Mouse (Mus musculus) CH12.LX (cell line): ENCODE results near the gene Klk6. TPM values are rescaled to one million over a fixed set of nuclear protein-coding genes. Genes with fewer than 3 reads are reported as not detected.

Experiments
- DNase-seq: peaks from one replicate; pipeline ENCODE4 v3.0.0-alpha.2; 2013; ENCODE audit errors: extremely low read depth
- H3K27ac ChIP-seq: 2 replicates; pipeline ENCODE4 v1.5.1; 2012; ENCODE audit warnings: low read depth, mild to moderate bottlenecking, control low read depth, moderate library complexity; ENCODE audit not compliant: insufficient read depth
- H3K27me3 ChIP-seq: replicated peaks from 2 replicates; pipeline ENCODE3; 2012; ENCODE audit warnings: inconsistent platforms
- H3K36me3 ChIP-seq, 2 experiments: replicated peaks in 1 of 2; 2 replicates each; pipeline versions ENCODE3 to v1.6.1; 2012; ENCODE audit warnings: inconsistent platforms in 1 of 2, low read length in 1 of 2, mild to moderate bottlenecking in 1 of 2, mixed read lengths in 1 of 2, moderate library complexity in 1 of 2; ENCODE audit not compliant: control insufficient read depth in 1 of 2, insufficient read depth in 1 of 2
- H3K4me1 ChIP-seq, 2 experiments: 2 replicates each; pipeline ENCODE4 v1.6.1; 2012; ENCODE audit warnings: inconsistent platforms in 1 of 2, moderate library complexity in 1 of 2; ENCODE audit not compliant: insufficient read depth in 2 of 2, control insufficient read depth in 1 of 2
- H3K4me2 ChIP-seq: 2 replicates; pipeline ENCODE4 v1.6.1; 2012; ENCODE audit warnings: low read depth, mild to moderate bottlenecking, control low read depth; ENCODE audit not compliant: poor library complexity, insufficient read depth, severe bottlenecking
- H3K4me3 ChIP-seq, 3 experiments: fragments of 150-350 bp in 1 of 3; sonication (generic) in 1 of 3; replicated peaks in 1 of 3; 2 replicates each; pipeline versions ENCODE3 to v1.5.1; 2011 to 2012; ENCODE audit warnings: low read depth in 2 of 3, low read length in 2 of 3, mild to moderate bottlenecking in 2 of 3, moderate library complexity in 2 of 3, control low read depth in 1 of 3, improper control_type of control experiment in 1 of 3, inconsistent platforms in 1 of 3, mixed read lengths in 1 of 3; ENCODE audit not compliant: poor library complexity in 1 of 3
- H3K79me2 ChIP-seq: replicated peaks from 2 replicates; pipeline ENCODE4 v1.6.1; 2012; ENCODE audit warnings: mild to moderate bottlenecking, moderate library complexity; ENCODE audit not compliant: control insufficient read depth, poor library complexity, insufficient read depth, severe bottlenecking; ENCODE audit errors: extremely low read depth
- H3K9ac ChIP-seq: 2 replicates; pipeline ENCODE4 v1.6.1; 2012; ENCODE audit warnings: low read depth, mild to moderate bottlenecking, control low read depth, moderate library complexity; ENCODE audit not compliant: insufficient read depth
- H3K9me3 ChIP-seq: replicated peaks from 2 replicates; pipeline ENCODE3; 2012; ENCODE audit warnings: low read length, inconsistent platforms, mixed read lengths
- BHLHE40 ChIP-seq: IDR thresholded peaks from 2 replicates; pipeline ENCODE4 v1.6.1; 2011; ENCODE audit warnings: mild to moderate bottlenecking, low read depth, low read length, improper control_type of control experiment
- E2F4 ChIP-seq: IDR thresholded peaks from 2 replicates; pipeline ENCODE4 v1.6.1; 2011; ENCODE audit warnings: low read depth, low read length, improper control_type of control experiment; ENCODE audit not compliant: insufficient replicate concordance
- ELF1 ChIP-seq: IDR thresholded peaks from 2 replicates; pipeline ENCODE4 v1.6.1; 2014; ENCODE audit warnings: low read depth, mild to moderate bottlenecking, inconsistent platforms, low read length, improper control_type of control experiment
- ETS1 ChIP-seq: conservative IDR thresholded peaks from 2 replicates; pipeline ENCODE4 v1.6.1; 2012; ENCODE audit warnings: low read depth, mild to moderate bottlenecking, inconsistent platforms, low read length, improper control_type of control experiment, moderate library complexity
- HCFC1 ChIP-seq: IDR thresholded peaks from 2 replicates; pipeline ENCODE4 v1.6.1; 2012; ENCODE audit warnings: low read depth, mild to moderate bottlenecking, inconsistent platforms, low read length, improper control_type of control experiment
- IRF4 ChIP-seq: IDR thresholded peaks from 2 replicates; pipeline ENCODE4 v1.6.1; 2014; ENCODE audit warnings: low read depth, mild to moderate bottlenecking, inconsistent platforms, low read length, improper control_type of control experiment
- JUND ChIP-seq: conservative IDR thresholded peaks from 2 replicates; pipeline ENCODE4 v1.6.1; 2011; ENCODE audit warnings: low read depth, low read length, improper control_type of control experiment
- KAT2A ChIP-seq: IDR thresholded peaks from 2 replicates; pipeline ENCODE4 v1.6.1; 2012; ENCODE audit warnings: low read length, improper control_type of control experiment, inconsistent platforms; ENCODE audit not compliant: insufficient replicate concordance
- MXI1 ChIP-seq: IDR thresholded peaks from 2 replicates; pipeline ENCODE4 v1.6.1; 2011; ENCODE audit warnings: mild to moderate bottlenecking, low read depth, low read length, improper control_type of control experiment
- SIN3A ChIP-seq: IDR thresholded peaks from 2 replicates; pipeline ENCODE4 v1.6.1; 2012; ENCODE audit warnings: low read length, improper control_type of control experiment, inconsistent platforms
- SMC3 ChIP-seq: IDR thresholded peaks from 2 replicates; pipeline ENCODE4 v1.6.1; 2011; ENCODE audit warnings: low read depth, low read length, improper control_type of control experiment
- TBP ChIP-seq: conservative IDR thresholded peaks from 2 replicates; pipeline ENCODE4 v1.6.1; 2011; ENCODE audit warnings: low read depth, low read length, improper control_type of control experiment
- UBTF ChIP-seq: IDR thresholded peaks from 2 replicates; pipeline ENCODE4 v1.6.1; 2012; ENCODE audit warnings: low read depth, mild to moderate bottlenecking, inconsistent platforms, low read length, improper control_type of control experiment, moderate library complexity
- USF1 ChIP-seq: IDR thresholded peaks from 2 replicates; pipeline ENCODE4 v1.6.1; 2014; ENCODE audit warnings: low read depth, mild to moderate bottlenecking, inconsistent platforms, low read length, improper control_type of control experiment
- USF2 ChIP-seq: conservative IDR thresholded peaks from 2 replicates; pipeline ENCODE4 v1.6.1; 2011; ENCODE audit warnings: low read depth, low read length, improper control_type of control experiment
- ZNF384 ChIP-seq: IDR thresholded peaks from 2 replicates; pipeline ENCODE4 v1.6.1; 2012; ENCODE audit warnings: low read depth, low read length, improper control_type of control experiment, inconsistent platforms
- dilution Hi-C: fragments of 300-500 bp; cut with MboI; formaldehyde crosslinking; loops from 2 replicates; pipeline ENCODE4 v1.14.3; 2020; ENCODE audit warnings: low sequenced_read_pairs; ENCODE audit not compliant: extremely low pct_unique_long_range_greater_than_20kb, extremely low pct_ligation_motif_present
- in situ Hi-C: fragments of 300-500 bp; cut with MboI; formaldehyde crosslinking; loops from 3 replicates; pipeline ENCODE4 v1.14.3; 2019; ENCODE audit warnings: low sequenced_read_pairs, low pct_ligation_motif_present, low pct_unique_long_range_greater_than_20kb, mixed read lengths
- polyA plus RNA-seq: library from polyadenylated mRNA; unstranded; fragments of >175 nt; gene quantifications from 2 replicates; pipeline ENCODE4 v1.2.1, GENCODE M21; 2012; ENCODE audit warnings: low read depth; ENCODE audit not compliant: insufficient read length
- total RNA-seq, 2 experiments: library from RNA; depleted of rRNA; stranded (reverse); fragments of 300-350 nt in 1 of 2; fragments of >200 nt in 1 of 2; gene quantifications; 2 replicates each; pipeline ENCODE4 v1.2.3; 2012 to 2014

Klk6 gene
- total and polyA plus RNA-seq, 3 experiments: not detected

DNA sequence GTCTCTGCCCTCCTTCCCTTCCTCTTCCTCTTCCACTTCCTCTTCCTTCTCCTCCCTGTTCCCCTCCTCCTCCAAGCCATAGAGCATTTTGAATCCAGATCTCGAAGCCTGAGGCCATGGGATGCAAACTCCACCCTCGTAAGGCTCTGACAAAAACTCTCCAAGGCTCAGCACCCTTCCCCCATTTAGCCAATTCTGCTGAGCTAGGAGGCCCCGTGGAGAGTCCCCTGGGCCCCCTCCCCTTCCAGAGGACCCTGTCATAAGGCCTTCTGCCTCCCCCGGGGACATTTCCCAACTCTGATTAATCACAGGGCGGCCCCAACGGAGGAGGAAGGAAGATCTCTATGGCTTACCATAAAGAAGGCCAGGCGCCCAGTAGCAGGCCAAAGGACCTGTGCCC is 32.7 kb upstream of the Klk6 start, which contains the start of gene Klk9:
Klk9 (plus strand) TSS at position 301 of the 400 bp plus-strand sequence.
- no peaks in the 10 kb centered on the region for H3K9me3 ChIP-seq
- H3K4me1 ChIP-seq: peaks cover 6 to 10% of the 10 kb centered on the region in 2 experiments
- no peak for DNase-seq
- no peak within 1 kb of the TSS for H3K4me3 ChIP-seq
- no peak within 1 kb of the TSS for H3K27ac ChIP-seq
- dilution Hi-C loops (no loop called here), in situ Hi-C loops (loop anchor here (25.0 kb wide), 1 partner anchor 304 kb away; the partner anchor contains the start of gene Iglon5)
- H3K9ac ChIP-seq: no peak within 1 kb of the TSS
- H3K36me3 ChIP-seq: no peaks in the 10 kb centered on the region
- TF ChIP-seq MXI1: no peak
- no peak for TF ChIP-seq HCFC1
- TF ChIP-seq SIN3A: no peak
- no peak for TF ChIP-seq UBTF
- TF ChIP-seq IRF4: no peak
- H3K79me2 ChIP-seq: no peaks in the 10 kb centered on the region
- H3K4me2 ChIP-seq: no peak within 1 kb of the TSS
- peaks cover 76% of the 10 kb centered on the region for H3K27me3 ChIP-seq

- H3K36me3 ChIP-seq: no peaks in the 10 kb centered on the region
- dilution Hi-C loops (no loop called here), in situ Hi-C loops (loop anchor here (25.0 kb wide), 1 partner anchor 309 kb away; the partner anchor contains the start of gene Iglon5)
- peak overlapping the region in 1 of 3 experiments; percentile 72 for H3K4me3 ChIP-seq
- no peak overlapping the region; the same call in 1 of the 2 replicates for H3K9ac ChIP-seq
- no peak for DNase-seq
- H3K4me2 ChIP-seq: peak overlapping the region; percentile 70
- no peaks in the 10 kb centered on the region for H3K79me2 ChIP-seq
- TF ChIP-seq KAT2A: no peak
- TF ChIP-seq ETS1: no peak
- TF ChIP-seq USF1: no peak
- TF ChIP-seq TBP: no peak
- TF ChIP-seq BHLHE40: no peak
- TF ChIP-seq ELF1: no peak
- no peak for TF ChIP-seq E2F4
- TF ChIP-seq SMC3: no peak
- TF ChIP-seq JUND: no peak
- TF ChIP-seq USF2: no peak
- TF ChIP-seq ZNF384: no peak; the same call in 1 of the 2 replicates
- no peaks in the 10 kb centered on the region for H3K9me3 ChIP-seq
- H3K27ac ChIP-seq: no peak overlapping the region
- H3K27me3 ChIP-seq: peaks cover 88% of the 10 kb centered on the region
- H3K4me1 ChIP-seq: peaks cover 6 to 20% of the 10 kb centered on the region in 2 experiments
Observed at GRCm38 (mm10) chr7:43796355-43796754, 27.9 kb upstream of the Klk6 start.
